Mouse (Mus musculus): ENCODE measurements around the gene Rad51b.
A peak's percentile ranks its signal among the peaks of the same experiment; 100 is the strongest.

The Rad51b gene

DNA sequence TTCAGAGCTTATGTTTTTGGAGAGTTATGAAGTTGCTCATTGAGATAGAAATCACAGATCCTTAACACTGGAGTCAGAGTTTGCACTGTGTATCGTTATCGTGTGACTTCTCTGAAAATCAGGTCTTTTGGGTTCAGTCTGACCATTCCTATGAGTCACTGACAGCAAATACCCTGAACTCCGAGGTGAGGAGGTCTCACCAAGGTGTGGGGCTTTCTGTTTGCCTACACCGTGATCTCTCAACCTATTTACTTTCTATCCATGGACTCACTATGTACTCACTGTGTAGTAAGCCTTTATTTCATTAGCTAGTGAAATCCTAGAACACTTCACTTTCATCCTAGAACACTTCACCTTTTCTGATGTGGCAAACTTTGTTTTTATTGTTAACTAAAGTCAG, 34.6 kb downstream of the Rad51b start:
- DNase-seq = no peak

DNA sequence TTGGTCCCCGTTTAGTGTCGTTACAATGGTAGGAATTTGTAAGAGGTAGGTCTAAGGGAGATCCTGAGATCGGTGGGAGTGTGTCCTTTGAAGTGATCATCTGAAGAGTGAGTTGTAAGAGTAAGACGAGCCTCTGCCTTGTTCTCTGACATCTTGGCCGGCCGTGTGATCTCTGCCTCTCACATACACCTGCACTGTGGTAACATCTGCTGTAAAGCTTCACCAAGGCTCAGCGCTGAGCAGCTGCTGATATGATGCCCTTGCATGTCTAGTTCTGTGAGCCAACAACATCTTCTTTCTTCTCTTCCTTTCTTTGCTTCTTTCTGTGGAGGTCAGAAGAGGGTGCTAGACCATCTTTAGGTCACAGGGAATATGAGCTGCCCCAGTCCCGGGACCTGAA, 41.7 kb downstream of the Rad51b start:
- no peak for DNase-seq

DNA sequence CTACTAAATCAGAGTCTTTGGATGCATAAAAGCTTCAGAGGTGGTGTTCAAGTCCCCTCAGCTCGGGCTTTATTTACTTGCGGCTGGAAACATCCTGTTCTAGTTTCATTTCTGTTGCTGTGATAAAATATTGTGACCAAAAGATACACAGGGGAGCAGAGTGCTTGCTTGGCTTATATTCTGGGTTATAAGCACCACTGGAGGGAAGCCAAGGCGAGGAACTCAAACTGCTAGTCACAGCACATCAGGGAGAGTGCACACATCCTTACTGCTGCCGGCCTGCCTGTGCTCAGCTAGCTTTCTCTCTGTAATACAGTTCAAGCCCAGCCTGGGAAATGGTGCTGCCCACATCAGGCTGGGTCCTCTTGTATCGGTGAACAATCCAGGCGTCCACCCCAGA, 43.4 kb downstream of the Rad51b start:
- DNase-seq = no peak

DNA sequence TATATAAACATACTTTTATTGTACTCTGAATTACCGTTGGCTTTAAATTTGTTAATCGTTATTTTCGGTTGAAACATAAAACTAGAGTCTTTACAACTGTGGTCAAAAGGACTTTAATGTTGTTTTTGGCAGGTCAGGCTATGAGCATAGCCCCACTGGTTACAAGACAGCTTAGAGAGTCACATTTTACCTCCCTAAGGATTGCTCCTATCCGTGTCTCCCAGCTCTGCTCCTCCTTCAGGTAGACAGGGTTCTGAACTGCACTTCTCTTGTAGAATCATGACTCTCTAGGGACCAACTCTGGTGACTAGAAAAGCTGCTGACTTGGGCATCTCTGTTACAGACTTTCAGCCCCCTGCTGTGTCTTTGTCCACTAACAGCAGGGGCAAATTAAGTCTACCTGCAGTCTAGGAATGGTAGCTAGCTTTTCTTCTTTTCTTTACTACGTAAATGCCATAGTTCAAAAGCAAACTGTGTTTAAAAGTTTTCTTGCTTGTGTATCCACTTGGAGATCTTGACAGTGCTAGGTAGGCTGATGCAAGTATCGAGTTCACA, 44.3 kb downstream of the Rad51b start:
- DNase-seq = no peak

DNA sequence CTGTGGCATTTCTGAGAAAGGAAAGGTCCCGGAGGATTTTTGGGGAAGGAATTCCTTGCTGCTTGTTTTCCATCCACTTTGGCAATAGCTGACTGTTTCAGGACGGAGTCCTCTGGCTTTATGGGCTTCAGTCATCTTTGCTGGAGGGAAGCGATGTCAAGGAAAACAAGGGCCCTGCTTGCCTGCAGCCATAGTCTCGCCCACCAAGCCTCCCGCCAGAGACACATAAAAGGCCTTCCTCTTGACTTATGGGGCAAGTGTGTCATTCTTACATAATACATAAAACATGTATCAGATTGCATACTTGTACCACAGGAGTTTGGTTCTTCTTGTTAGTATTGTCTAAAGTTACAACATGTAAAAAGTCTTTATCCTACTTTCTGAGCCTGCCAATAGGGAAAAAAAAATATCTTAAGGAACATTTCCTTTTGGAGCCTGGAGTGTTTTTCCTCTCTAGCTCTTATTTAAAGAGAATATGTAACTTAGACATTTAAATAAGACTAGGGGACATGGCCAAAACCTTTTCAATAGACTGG, 49.2 kb downstream of the Rad51b start:
- DNase-seq = no peak

DNA sequence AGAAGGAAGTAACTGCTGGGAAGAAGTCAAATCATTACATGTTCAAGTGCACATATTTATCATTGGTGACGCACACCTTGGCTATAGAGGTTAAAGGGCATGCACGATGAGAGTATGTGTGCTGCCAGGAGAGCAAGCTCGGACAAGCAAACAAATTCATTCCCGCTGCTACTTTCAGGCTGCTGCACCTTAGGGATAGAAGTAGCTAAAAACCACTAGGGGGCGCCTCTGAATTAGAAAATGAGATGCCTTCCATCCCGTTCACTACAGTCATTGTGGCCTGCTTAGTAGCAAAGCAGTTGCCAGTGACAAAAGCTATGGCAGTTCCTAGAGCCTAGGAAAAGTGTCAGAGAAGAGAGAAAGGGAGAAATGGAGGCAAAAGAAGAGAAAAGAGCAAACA, 50.6 kb downstream of the Rad51b start:
- peak; percentile 83 for DNase-seq

DNA sequence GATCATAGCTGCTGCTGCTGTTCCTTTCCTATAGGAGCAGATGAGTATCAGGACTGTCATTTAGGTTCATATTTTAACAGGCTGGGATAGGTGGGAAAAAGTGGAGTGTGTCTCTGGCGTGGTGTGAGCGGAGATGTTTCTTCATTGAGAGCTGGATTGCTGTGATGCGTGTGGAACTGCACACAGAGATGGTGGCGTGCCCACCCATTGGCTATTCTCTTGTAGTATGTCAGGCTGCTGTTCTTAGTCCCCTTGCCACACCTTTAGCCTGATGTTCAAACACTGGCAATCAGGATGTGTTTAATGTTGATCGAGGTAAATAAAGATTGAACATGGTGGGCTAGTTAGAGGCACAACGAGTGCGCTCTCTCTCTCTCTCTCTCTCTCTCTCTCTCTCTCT, 54.4 kb downstream of the Rad51b start:
- DNase-seq = no peak

DNA sequence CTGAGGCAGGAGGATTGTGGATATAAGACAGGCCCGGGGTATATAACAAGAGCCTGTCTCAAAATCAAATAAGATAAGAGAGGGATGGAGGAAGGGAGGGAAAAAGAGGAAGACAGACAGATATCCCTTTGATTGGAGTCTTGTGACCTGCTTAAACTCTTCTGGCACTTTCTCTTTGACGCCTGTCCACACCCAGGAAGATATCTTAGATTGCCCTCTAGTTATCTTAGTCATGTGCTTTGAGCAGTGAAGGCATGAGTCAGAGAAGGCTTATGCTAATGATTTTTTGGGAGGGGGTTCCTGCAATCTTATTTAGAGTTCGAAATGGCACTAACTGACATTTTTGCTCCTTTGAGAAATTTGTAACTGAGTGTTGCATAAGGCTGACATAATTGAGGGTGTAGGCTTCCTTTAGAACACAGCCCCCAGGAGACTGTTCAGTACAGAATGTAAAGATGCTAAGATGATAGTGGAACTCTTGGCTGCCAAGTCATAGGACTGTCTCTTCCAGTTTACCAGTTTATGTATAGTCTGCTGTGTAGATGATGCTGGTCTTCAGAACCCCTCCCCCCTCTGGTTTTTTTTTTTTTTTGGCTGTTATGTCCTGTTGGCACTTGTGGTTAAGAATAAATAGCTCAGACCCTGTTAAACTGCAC, 55.1 kb downstream of the Rad51b start:
- no peak for DNase-seq

DNA sequence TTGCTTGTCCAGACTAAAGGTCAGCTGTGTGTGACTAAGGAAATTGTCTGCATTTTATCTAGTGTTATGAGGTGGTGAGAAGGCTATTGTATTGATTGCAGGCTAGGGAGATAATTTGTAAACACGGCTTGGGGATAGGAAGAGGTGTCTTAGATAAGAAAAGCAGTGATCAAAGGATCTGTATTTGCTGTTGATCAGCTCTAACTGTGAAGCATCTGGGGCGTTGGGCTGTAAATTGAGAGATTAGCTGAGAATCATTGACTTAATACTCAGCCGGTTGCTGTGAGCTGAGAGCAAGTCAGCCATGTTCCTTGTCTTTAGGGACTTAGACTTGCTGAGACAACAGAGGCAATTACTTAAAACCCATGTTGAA, 55.6 kb downstream of the Rad51b start:
- no peak for DNase-seq

DNA sequence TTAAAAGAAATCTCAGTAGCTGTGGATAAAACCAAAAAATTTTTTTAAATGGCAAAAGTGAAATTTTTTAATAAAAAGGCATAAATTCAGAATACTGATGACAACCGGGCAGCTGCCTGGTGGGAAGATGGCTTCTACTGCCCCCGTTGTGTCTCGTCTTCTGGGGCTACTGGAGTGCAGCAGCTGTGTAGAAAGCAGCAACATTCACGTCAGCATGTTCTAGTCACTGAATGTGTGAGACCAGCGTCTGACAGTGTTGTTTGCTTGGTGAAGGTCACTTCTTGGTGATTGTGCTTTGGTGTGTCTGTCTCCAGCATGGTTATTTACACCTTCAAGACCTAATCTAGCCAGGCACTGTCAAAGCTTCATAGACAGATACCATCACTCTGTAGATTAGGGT, 56.3 kb downstream of the Rad51b start:
- DNase-seq = no peak

DNA sequence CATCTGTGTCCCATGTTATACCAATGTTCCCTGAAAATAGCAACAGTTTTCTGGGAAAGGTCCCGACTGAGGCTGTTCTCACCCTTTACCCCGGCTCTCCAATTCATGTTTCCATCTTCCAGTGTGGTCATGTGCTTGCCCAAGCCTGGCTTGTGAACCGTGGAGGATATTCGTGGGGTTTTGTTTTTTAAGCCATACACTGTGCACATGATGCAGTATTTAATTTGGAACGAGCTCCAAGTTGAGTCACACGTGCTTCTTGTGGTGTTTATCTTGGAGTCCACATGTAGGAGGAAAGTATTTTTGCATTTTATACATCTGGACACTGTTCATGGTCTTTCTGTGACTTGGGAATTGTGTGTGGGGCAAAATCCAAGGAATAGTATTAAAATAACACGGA, 57.5 kb downstream of the Rad51b start:
- DNase-seq = peak; percentile 49

DNA sequence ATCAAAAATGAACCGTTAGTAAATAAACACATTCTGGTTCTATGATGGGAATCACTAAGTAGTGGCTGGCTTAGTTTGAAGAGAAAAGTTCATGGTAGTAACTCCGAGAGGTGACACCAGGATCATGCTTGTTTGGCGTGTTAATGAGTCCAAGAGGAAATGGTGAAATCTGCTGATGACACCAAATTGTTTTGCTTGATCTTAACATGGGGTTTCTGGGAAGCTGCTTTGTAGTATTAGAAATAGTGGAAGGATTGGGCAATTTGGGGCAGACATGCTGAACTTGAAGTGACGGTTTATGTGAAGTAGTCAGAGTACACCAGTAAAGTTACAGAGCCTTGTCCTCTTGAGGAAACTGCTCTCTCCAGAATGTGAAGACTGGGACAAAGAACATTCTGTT, 59.1 kb downstream of the Rad51b start:
- DNase-seq = peak; percentile 62

DNA sequence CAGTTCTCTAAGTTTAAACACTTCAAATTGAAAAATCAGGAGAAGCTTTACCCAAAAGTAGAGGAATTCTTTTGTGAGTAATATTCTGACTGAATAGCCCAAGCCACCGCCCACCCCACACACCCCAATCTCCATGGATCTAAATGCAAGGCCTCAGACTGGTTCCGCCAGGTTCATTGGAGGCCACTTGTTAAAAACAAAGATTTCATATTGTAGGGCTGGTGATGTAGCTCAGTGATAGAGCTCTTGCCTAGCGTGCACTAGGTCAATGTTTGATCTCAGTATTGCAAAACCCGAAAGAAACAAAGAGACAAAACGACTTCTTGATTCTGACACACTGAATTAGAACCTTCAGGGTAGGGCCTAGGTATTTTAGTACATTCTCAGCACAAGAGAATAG, 60.5 kb downstream of the Rad51b start:
- no peak for DNase-seq

DNA sequence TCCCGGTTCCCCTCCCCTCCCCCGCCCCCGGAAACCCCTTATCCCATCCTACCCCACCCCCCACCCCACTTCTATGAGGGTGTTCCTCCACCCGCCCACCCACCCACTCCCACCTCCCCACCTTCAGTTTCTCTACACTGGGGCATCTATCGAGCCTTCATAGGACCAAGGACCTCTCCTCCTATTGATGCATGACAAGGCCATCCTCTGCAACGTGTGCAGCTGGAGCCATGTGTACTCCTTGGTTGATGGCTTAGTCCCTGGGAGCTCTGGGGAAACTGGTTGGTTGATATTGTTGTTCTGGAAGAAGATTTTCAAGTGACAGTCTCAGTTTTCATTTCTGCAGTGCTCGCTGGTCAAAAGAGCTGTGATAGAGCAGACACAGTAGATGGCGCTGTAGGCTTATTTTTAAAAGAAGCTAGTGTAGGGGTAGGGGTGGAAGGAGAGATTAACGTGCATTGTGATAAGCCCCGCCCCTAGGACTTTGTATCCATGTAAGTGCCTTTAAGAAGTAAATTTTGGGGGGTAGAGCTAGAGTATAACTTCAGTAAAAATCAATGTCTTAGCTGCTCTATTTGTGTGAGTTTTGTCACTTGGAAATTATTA, 61.6 kb downstream of the Rad51b start:
- DNase-seq = peak; percentile 75

DNA sequence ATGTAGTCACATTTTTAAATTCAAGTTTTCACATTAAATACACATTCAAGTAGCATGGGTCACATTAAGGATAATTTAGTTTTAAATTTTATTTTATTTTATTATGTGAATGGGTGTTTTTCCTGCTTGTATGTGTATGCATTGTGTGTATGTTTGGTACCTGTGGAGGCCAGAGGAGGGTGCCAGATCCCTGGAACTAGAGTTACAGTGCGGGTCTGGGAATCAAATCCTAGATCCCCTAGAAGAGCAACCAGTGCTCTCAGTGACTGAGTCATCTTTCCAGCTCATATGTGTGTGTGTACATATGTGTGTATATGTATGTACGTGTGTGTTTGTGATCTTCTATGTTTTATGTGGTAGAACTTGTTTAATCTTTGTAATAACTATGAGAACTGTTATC, 62.3 kb downstream of the Rad51b start:
- DNase-seq = no peak

DNA sequence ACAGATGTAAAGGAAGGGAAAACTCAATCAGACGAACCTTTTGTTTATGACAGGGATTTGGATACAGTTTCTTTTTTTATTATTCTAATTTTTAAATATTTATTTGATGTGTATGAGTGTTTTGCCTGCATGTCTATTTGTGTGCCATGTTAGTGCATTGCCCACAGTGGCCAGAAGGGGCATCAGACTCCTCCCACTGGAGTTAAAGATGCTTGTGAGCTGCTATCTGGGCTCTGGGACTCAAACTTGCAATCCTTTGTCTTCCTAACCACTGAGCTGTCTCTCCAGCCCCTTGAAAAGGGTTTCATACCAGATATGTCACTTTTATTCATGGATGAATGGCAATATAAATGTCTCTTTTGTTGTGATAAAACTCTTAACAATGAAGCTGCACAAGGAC, 65.1 kb downstream of the Rad51b start:
- peak; percentile 45 for DNase-seq

DNA sequence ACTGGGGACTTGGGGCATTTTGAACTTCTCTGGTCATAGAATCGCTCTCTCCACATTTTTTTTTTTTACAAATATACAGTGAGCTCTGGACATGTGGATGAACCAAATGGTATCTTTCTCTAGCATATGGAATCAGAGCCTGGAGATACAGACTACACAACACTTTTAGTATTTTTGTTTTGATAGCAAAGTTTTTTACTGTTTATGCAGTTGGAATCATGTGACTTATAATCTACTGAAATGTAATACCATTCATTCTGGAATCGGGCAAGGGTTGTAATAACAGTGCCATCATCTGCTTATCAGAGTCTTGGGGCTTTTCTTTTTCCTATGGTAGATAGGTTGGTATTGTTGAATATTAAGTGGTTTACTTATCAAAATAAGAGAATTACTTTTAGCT, 67.2 kb downstream of the Rad51b start:
- DNase-seq = no peak

DNA sequence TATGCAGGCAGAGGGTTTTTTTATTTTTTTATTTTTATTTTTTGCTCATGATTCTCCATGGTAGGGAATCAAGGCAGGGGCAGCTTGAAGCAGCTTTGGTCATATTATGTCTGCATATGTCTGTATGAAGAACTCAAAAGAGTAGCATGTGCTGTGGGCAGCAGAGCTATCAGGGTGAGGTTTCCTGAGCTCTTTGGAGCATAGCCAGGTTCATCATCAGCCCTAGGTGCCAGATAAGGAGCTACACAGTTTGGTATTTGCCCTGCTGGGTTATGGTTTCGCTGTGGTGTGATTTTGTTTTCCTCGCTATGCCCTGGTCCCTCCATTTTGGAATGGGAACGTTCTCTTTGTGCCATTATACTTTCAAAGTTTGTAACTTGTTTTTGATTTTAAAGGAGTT, 71.7 kb downstream of the Rad51b start:
- no peak for DNase-seq

DNA sequence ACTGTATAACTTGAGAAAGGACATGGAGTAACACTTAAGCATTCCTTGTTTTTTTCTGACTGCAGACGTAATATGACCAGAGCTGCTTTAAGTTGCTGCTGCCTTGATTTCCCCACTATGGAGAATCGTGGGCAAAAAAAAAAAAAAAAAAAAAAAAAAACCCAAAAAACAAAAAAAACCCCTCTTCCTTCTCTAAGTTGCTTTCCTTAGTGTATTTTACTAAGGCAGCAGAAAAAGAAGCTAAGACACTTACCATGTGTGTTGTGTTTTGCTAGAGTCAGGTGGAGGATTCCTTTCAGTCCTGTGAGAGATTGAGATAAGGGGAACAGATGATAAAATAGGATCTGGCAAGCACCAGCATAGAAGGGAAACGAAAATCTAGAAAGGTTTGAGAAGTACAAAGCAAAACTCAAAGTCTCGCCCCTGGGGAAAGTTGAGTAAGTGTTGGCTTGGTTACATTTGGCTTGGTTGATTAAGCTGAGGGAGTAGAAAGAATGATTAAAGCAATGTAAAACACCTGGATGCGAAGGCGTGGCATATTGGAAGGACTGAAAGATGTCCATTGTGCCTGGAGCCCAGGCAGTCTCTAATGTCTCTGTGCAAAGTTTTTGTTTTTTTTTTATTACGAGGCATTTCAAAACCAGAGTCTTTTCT, 72.6 kb downstream of the Rad51b start:
- no peak for DNase-seq

DNA sequence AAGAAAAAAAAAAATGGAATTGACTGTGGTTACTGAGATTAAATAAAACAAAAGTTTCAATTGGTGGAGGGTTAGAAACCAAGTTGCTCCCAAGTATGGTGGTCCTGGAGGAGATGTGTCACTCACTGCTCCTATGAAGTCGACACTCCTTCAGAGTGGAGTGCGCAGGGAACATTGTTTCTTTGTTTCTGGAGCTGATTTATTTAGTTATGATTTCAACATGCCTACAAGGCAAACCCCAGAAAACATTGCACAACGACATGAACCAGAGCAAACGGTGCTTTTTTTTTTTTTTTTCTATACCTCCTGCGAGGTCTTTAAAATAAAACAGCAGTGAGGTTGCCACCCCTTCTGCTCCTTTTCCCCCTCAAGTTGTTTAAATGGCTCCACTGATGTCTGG, 75.6 kb downstream of the Rad51b start:
- no peak for DNase-seq

DNA sequence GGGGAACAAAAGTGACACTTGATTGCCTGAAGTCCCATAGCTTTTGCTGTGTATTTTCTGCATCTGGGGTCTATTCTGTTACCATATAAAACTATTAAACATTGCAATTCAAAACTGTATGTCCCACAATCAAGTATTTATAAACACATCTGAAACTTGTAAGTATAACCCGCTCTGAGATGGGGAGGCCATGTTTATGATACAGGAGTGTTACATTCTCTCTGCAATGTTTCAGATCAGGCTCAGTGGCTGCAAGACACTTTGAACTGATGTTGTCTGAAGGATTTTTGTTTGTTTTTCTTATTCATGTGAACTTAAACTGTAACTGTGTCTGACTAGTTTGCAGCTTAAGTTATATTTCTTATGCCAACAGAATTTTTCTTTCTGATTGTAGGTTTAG, 80.3 kb downstream of the Rad51b start:
- no peak for DNase-seq

DNA sequence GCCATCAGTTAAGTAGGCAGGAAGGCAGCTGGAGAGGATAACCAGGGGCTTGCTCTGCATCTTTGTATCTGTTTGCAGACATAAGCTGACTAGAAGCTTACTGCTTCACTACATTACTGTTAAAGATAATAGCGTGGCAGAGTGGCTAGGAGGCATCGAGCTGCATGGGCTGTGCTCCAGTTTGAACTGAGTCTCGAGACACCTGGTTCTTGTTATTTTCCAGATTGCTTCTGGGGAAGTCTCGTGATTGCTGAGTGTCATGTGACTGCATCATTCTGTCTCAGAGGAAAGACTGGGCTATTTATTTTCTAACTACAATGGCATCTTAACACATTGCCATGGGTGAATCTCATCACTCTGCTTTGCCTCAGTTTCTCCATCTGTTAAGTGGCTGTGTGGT, 80.8 kb downstream of the Rad51b start:
- DNase-seq = no peak

DNA sequence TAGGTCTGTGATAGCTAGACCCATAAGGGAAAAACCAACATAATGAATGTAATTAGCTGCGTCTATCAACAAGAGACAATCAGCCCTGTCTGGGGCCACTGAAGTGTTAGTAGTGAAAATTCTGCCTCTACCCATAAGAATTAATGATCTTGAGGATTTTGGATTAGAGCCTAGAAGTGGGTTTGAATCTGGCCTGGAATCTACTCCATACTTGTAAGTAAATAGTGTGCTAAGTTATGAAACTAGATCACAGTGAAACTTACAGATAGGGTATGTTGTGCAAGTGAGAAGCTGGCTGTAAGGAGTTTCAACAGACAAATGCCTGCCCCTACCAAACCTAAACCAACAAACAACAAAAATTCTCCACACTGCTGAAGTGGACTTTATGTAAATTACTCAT, 83.1 kb downstream of the Rad51b start:
- DNase-seq = no peak

DNA sequence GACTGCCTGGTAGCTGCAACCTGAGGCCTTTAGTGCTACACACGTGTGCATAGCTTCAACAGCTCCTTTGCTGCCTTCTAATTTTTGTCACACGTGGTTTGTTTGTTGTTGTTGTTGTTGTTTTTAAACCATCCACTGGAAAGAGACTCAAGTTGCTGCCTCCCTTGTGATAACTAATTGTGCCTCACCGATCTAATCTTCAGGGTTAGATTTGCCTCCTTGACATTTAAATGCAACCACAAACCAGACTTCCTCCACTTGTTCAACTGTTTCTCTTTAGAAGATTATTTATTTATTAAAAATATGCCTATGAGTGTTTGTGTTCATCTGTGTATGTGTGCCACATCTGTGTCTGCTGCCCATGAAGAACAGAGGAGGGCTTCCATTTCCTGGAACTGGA, 84.4 kb downstream of the Rad51b start:
- DNase-seq = no peak

All from kidney, adult 9 months (tissue).